Mouse (Mus musculus): ENCODE data around the gene Wdr24. TPM values are rescaled to one million over a fixed set of nuclear protein-coding genes. Genes with fewer than 3 reads are reported as not detected.

Gene Wdr24
- polyA plus RNA-seq, 1 experiment from 2014 or later, result 27.4 TPM

- Histone ChIP-seq H3K36me3 (ENCODE audit: control insufficient read depth, insufficient read depth, low read length) (no peaks in the 10 kb centered on the region), H3K4me1 (ENCODE audit: control insufficient read depth, insufficient read depth, low read length) (peaks cover 18% of the 10 kb centered on the region), H3K27ac (ENCODE audit: low read depth, low read length) (no peak overlapping the region), H3K9me3 (ENCODE audit: control insufficient read depth, low read length) (no peaks in the 10 kb centered on the region), H3K4me2 (no peak overlapping the region), H3K9ac (ENCODE audit: low read length) (no peak overlapping the region), H3K27me3 (ENCODE audit: control insufficient read depth, insufficient read depth, low read length) (peaks cover 2% of the 10 kb centered on the region; the same call in 1 of the 2 replicates), H3K4me3 (ENCODE audit: low read depth, low read length) (no peak overlapping the region)
- DNase-seq (ENCODE audit: low spot score, missing footprints) (no peak), ATAC-seq (ENCODE audit: low FRiP score) (no peak)
- WGBS, result 83% methylated on average over 4 of the region's 4 CpGs
Measured at GRCm38 (mm10) chr17:25810890-25811289, 12.5 kb upstream of the Wdr24 start.

GRCm38 (mm10) chr17:25813471-25813870 is 10.0 kb upstream of the Wdr24 start:
- WGBS, result 3% methylated on average over 20 of the region's 20 CpGs

GRCm38 (mm10) chr17:25817662-25818061 is 5.8 kb upstream of the Wdr24 start:
- 85% methylated on average over 11 of the region's 11 CpGs for WGBS
- Histone ChIP-seq H3K9me3 (ENCODE audit: control insufficient read depth, low read length) (no peaks in the 10 kb centered on the region), H3K27ac (ENCODE audit: low read depth, low read length) (no peak overlapping the region), H3K36me3 (ENCODE audit: control insufficient read depth, insufficient read depth, low read length) (no peaks in the 10 kb centered on the region), H3K9ac (ENCODE audit: low read length) (no peak overlapping the region), H3K4me3 (ENCODE audit: low read depth, low read length) (no peak overlapping the region), H3K27me3 (ENCODE audit: control insufficient read depth, insufficient read depth, low read length) (peaks cover 28% of the 10 kb centered on the region), H3K4me1 (ENCODE audit: control insufficient read depth, insufficient read depth, low read length) (peaks cover 7% of the 10 kb centered on the region), H3K4me2 (no peak overlapping the region)
- ATAC-seq (ENCODE audit: low FRiP score), result no peak
- no peak for DNase-seq (ENCODE audit: low spot score, missing footprints)

More at GRCm38 (mm10) chr17:25813471-25813870, 10.0 kb upstream of the Wdr24 start:
- H3K4me2 ChIP-seq, result no peak overlapping the region
- DNase-seq (ENCODE audit: low spot score, missing footprints), result peak; percentile 98
- no peaks in the 10 kb centered on the region for H3K9me3 ChIP-seq (ENCODE audit: control insufficient read depth, low read length)
- no peaks in the 10 kb centered on the region for H3K36me3 ChIP-seq (ENCODE audit: control insufficient read depth, insufficient read depth, low read length)
- ATAC-seq (ENCODE audit: low FRiP score), result no peak
- no peak overlapping the region for H3K9ac ChIP-seq (ENCODE audit: low read length)
- H3K27ac ChIP-seq (ENCODE audit: low read depth, low read length), result no peak overlapping the region
- H3K4me3 ChIP-seq (ENCODE audit: low read depth, low read length), result no peak overlapping the region
- peaks cover 11% of the 10 kb centered on the region for H3K27me3 ChIP-seq (ENCODE audit: control insufficient read depth, insufficient read depth, low read length)
- H3K4me1 ChIP-seq (ENCODE audit: control insufficient read depth, insufficient read depth, low read length), result peaks cover 15% of the 10 kb centered on the region

GRCm38 (mm10) chr17:25818851-25819780 is 4.3 kb upstream of the Wdr24 start:
- Histone ChIP-seq H3K9ac (ENCODE audit: low read length) (peak overlapping the region; percentile 36; the same call in 1 of the 2 replicates), H3K27ac (ENCODE audit: low read depth, low read length) (no peak overlapping the region), H3K4me2 (peak overlapping the region; percentile 31), H3K4me1 (ENCODE audit: control insufficient read depth, insufficient read depth, low read length) (peaks cover 11% of the 10 kb centered on the region), H3K36me3 (ENCODE audit: control insufficient read depth, insufficient read depth, low read length) (no peaks in the 10 kb centered on the region), H3K27me3 (ENCODE audit: control insufficient read depth, insufficient read depth, low read length) (peaks cover 25% of the 10 kb centered on the region), H3K4me3 (ENCODE audit: low read depth, low read length) (no peak overlapping the region), H3K9me3 (ENCODE audit: control insufficient read depth, low read length) (no peaks in the 10 kb centered on the region)
- WGBS, result 8% methylated on average over 46 of the region's 46 CpGs
- ATAC-seq (ENCODE audit: low FRiP score) (no peak; the same call in 1 of the 2 replicates), DNase-seq (ENCODE audit: low spot score, missing footprints) (no peak)

GRCm38 (mm10) chr17:25824362-25825142 is 1.1 kb downstream of the Wdr24 start:
- no peak overlapping the region for H3K27ac ChIP-seq (ENCODE audit: low read depth, low read length)
- peak overlapping the region; percentile 57 for H3K4me3 ChIP-seq (ENCODE audit: low read depth, low read length)
- no peaks in the 10 kb centered on the region; the same call in 1 of the 2 replicates for H3K36me3 ChIP-seq (ENCODE audit: control insufficient read depth, insufficient read depth, low read length)
- DNase-seq (ENCODE audit: low spot score, missing footprints) (no peak), ATAC-seq (ENCODE audit: low FRiP score) (no peak)
- 80% methylated on average over 17 of the region's 17 CpGs for WGBS
- H3K9ac ChIP-seq (ENCODE audit: low read length), result peak overlapping the region; percentile 77
- H3K4me2 ChIP-seq, result peak overlapping the region; percentile 90
- peaks cover 6% of the 10 kb centered on the region for H3K27me3 ChIP-seq (ENCODE audit: control insufficient read depth, insufficient read depth, low read length)
- H3K4me1 ChIP-seq (ENCODE audit: control insufficient read depth, insufficient read depth, low read length), result peaks cover 26% of the 10 kb centered on the region
- H3K9me3 ChIP-seq (ENCODE audit: control insufficient read depth, low read length), result no peaks in the 10 kb centered on the region

GRCm38 (mm10) chr17:25825311-25825710 is 1.9 kb downstream of the Wdr24 start:
- DNase-seq (ENCODE audit: low spot score, missing footprints) (no peak), ATAC-seq (ENCODE audit: low FRiP score) (no peak)
- no peak overlapping the region for H3K27ac ChIP-seq (ENCODE audit: low read depth, low read length)
- H3K4me3 ChIP-seq (ENCODE audit: low read depth, low read length), result no peak overlapping the region
- H3K4me1 ChIP-seq (ENCODE audit: control insufficient read depth, insufficient read depth, low read length), result peaks cover 32% of the 10 kb centered on the region
- no peaks in the 10 kb centered on the region for H3K27me3 ChIP-seq (ENCODE audit: control insufficient read depth, insufficient read depth, low read length)
- H3K9me3 ChIP-seq (ENCODE audit: control insufficient read depth, low read length), result no peaks in the 10 kb centered on the region
- peaks cover 2% of the 10 kb centered on the region; the same call in 1 of the 2 replicates for H3K36me3 ChIP-seq (ENCODE audit: control insufficient read depth, insufficient read depth, low read length)
- H3K9ac ChIP-seq (ENCODE audit: low read length), result no peak overlapping the region
- 83% methylated on average over 6 of the region's 6 CpGs for WGBS
- no peak overlapping the region for H3K4me2 ChIP-seq

GRCm38 (mm10) chr17:25825984-25826570 is 2.6 kb downstream of the Wdr24 start:
- 95% methylated on average over 27 of the region's 27 CpGs for WGBS
- no peak overlapping the region for H3K9ac ChIP-seq (ENCODE audit: low read length)
- ATAC-seq (ENCODE audit: low FRiP score) (no peak), DNase-seq (ENCODE audit: low spot score, missing footprints) (no peak)
- no peak overlapping the region for H3K4me2 ChIP-seq
- H3K4me3 ChIP-seq (ENCODE audit: low read depth, low read length), result no peak overlapping the region
- H3K4me1 ChIP-seq (ENCODE audit: control insufficient read depth, insufficient read depth, low read length), result peaks cover 35% of the 10 kb centered on the region
- H3K27me3 ChIP-seq (ENCODE audit: control insufficient read depth, insufficient read depth, low read length), result no peaks in the 10 kb centered on the region
- peaks cover 7% of the 10 kb centered on the region; the same call in 1 of the 2 replicates for H3K36me3 ChIP-seq (ENCODE audit: control insufficient read depth, insufficient read depth, low read length)
- no peak overlapping the region for H3K27ac ChIP-seq (ENCODE audit: low read depth, low read length)
- H3K9me3 ChIP-seq (ENCODE audit: control insufficient read depth, low read length), result no peaks in the 10 kb centered on the region

- Histone ChIP-seq H3K4me2 (no peak overlapping the region), H3K36me3 (ENCODE audit: control insufficient read depth, insufficient read depth, low read length) (peaks cover 11% of the 10 kb centered on the region; the same call in 1 of the 2 replicates), H3K9me3 (ENCODE audit: control insufficient read depth, low read length) (no peaks in the 10 kb centered on the region), H3K4me1 (ENCODE audit: control insufficient read depth, insufficient read depth, low read length) (peaks cover 44% of the 10 kb centered on the region), H3K4me3 (ENCODE audit: low read depth, low read length) (no peak overlapping the region), H3K9ac (ENCODE audit: low read length) (no peak overlapping the region), H3K27me3 (ENCODE audit: control insufficient read depth, insufficient read depth, low read length) (no peaks in the 10 kb centered on the region), H3K27ac (ENCODE audit: low read depth, low read length) (no peak overlapping the region)
- DNase-seq (ENCODE audit: low spot score, missing footprints) (no peak), ATAC-seq (ENCODE audit: low FRiP score) (no peak)
- 95% methylated on average over 13 of the region's 13 CpGs for WGBS
Measured at GRCm38 (mm10) chr17:25827011-25827410, 3.6 kb downstream of the Wdr24 start.

Data from midbrain, embryonic 11.5 days (tissue).